Mouse (Mus musculus) limb, embryonic 14.5 days (tissue): Measurements from ENCODE around the gene Srp54a. TPM values are rescaled to one million over a fixed set of nuclear protein-coding genes. Genes with fewer than 3 reads are reported as not detected.

Source experiments
- ATAC-seq: fragments of 200-750 bp; cut with Nextera tagmentation; 2 replicates; pipeline ENCODE4 v1.8.0; 2017; ENCODE audit warnings: low read depth, moderate number of reproducible peaks, moderate TSS enrichment; ENCODE audit not compliant: low FRiP score
- DNase-seq: peaks from one replicate; pipeline ENCODE4 v3.0.0-alpha.2; 2015; ENCODE audit warnings: low spot score
- H3K27ac ChIP-seq: fragments of 300-500 bp; sonication (generic); replicated peaks from 2 replicates; pipeline ENCODE4 v1.5.1; 2014; ENCODE audit warnings: low read depth, mild to moderate bottlenecking, low read length, moderate library complexity, mixed read lengths
- H3K27me3 ChIP-seq: fragments of 300-500 bp; sonication (generic); 2 replicates; pipeline ENCODE4 v1.6.1; 2014; ENCODE audit warnings: low read length, mixed read lengths; ENCODE audit not compliant: control insufficient read depth, insufficient read depth
- H3K36me3 ChIP-seq: fragments of 300-500 bp; sonication (generic); 2 replicates; pipeline ENCODE4 v1.6.1; 2014; ENCODE audit warnings: mild to moderate bottlenecking, low read length, moderate library complexity, mixed read lengths; ENCODE audit not compliant: control insufficient read depth, insufficient read depth
- H3K4me1 ChIP-seq: fragments of 300-500 bp; sonication (generic); 2 replicates; pipeline ENCODE4 v1.6.1; 2014; ENCODE audit warnings: antibody characterized with exemption, low read length, mixed read lengths; ENCODE audit not compliant: control insufficient read depth, insufficient read depth
- H3K4me2 ChIP-seq: fragments of 300-500 bp; sonication (generic); replicated peaks from 2 replicates; pipeline ENCODE4 v1.6.1; 2014; ENCODE audit warnings: low read depth, mild to moderate bottlenecking, low read length, moderate library complexity; ENCODE audit not compliant: severe bottlenecking
- H3K4me3 ChIP-seq: fragments of 300-500 bp; sonication (generic); replicated peaks from 2 replicates; pipeline ENCODE4 v1.5.1; 2014; ENCODE audit warnings: low read length
- H3K9ac ChIP-seq: fragments of 300-500 bp; sonication (generic); 2 replicates; pipeline ENCODE4 v1.6.1; 2014; ENCODE audit warnings: mild to moderate bottlenecking, low read depth, low read length, moderate library complexity; ENCODE audit not compliant: severe bottlenecking
- H3K9me3 ChIP-seq: fragments of 300-500 bp; sonication (generic); 2 replicates; pipeline ENCODE4 v1.6.1; 2016; ENCODE audit warnings: low read length; ENCODE audit not compliant: control insufficient read depth
- POLR2A ChIP-seq: fragments of 200-500 bp; IDR thresholded peaks from 2 replicates; pipeline ENCODE4 v1.8.0; 2012; ENCODE audit warnings: inconsistent platforms, mild to moderate bottlenecking, moderate library complexity, borderline replicate concordance; ENCODE audit not compliant: insufficient read depth, insufficient read length; ENCODE audit errors: extremely low read depth
- WGBS: fragments of 180-500 bp; shearing (Covaris S2); extraction: QIAGEN DNeasy Blood & Tissue Kit; methylation state at CpG from one replicate; pipeline ENCODE4 v1.1.7; 2014; 5-methylcytosine and 5-hydroxymethylcytosine counted together
- polyA plus RNA-seq, 2 experiments: library from polyadenylated mRNA; depleted of rRNA in 1 of 2; stranded (reverse) in 1 of 2; unstranded in 1 of 2; fragments of >200 nt; fragmentation: Nextera tagmentation in 1 of 2; extraction: Ambion mirVana in 1 of 2; gene quantifications; 2 replicates each; pipeline versions ENCODE4 v1.2.1 to v1.2.3; 2012 to 2014

The Srp54a gene
- polyA plus RNA-seq, 2 experiments: 51.6 to 180 TPM

- no peaks in the 10 kb centered on the region for H3K9me3 ChIP-seq
- no peak overlapping the region for H3K9ac ChIP-seq
- no peaks in the 10 kb centered on the region for H3K4me1 ChIP-seq
- no peaks in the 10 kb centered on the region for H3K27me3 ChIP-seq
- no peak overlapping the region for H3K4me3 ChIP-seq
- 72% methylated on average over 2 of the region's 2 CpGs for WGBS
- ATAC-seq: no peak
- H3K4me2 ChIP-seq: no peak overlapping the region
- no peak for TF ChIP-seq POLR2A
- peaks cover 18% of the 10 kb centered on the region for H3K36me3 ChIP-seq
- no peak for DNase-seq
- H3K27ac ChIP-seq: no peak overlapping the region
Observed at GRCm38 (mm10) chr12:55054551-55055241, 25.4 kb upstream of the Srp54a start.

DNA sequence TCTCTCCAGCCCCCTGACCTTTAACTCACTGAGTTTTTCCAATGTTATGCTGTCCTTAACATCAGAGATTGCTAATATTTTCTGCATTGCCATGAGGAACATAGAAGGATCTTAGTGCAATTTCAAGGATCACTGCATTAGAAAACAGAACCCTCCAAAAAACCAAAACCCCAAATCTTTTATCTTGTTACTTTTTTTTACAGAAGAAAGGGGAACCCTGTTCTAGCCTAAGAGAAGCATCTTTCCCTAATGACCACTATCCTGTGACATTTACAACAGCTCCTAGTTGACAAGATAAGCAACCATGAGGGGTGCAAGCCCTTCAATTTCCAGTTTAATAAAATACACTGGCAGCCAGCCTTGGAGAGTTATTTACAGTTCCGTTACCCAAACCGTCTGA, 23.4 kb upstream of the Srp54a start:
- H3K4me3 ChIP-seq: no peak overlapping the region
- H3K36me3 ChIP-seq: peaks cover 21% of the 10 kb centered on the region
- no peak overlapping the region for H3K27ac ChIP-seq
- no peak overlapping the region for H3K4me2 ChIP-seq
- no peaks in the 10 kb centered on the region for H3K27me3 ChIP-seq
- no peaks in the 10 kb centered on the region for H3K4me1 ChIP-seq
- H3K9me3 ChIP-seq: no peaks in the 10 kb centered on the region
- 70% methylated on average over 2 of the region's 2 CpGs for WGBS
- DNase-seq (no peak), ATAC-seq (no peak)
- TF ChIP-seq POLR2A: no peak
- no peak overlapping the region for H3K9ac ChIP-seq

DNA sequence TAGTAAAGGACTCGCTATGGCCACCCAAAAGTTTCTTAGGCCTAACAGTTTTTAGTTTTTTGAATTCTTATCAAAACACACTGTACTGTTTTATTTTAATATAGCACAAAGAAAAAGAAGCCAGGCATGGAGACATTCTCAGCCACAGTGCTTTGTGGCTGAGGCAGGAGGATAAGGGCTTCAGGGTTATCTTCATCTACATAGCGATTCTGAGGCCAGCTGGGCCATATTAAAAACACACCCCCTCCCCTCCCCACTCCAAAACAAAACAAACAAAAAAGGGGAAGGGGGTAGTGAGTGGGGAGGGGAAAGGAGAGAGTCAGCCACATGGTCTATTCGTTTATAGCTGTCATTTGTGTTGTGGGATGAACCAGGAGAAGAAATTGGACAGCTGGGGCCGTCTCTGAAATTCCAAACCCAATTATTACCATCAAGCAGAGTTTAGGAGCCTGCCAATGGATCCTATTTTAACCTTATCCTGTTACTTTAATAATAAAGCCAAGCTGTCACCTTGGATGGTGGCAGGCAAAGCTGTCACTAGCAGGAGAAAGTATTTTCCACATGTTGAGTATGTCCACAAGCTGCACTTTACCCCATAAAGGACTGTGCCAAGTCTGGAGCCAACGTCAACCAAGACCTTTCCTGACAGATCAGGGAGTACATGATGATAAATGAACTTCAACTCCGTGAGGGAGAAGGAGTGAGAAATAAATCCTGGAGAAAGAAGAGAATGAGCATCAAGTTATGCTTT, 21.0 kb upstream of the Srp54a start:
- DNase-seq (no peak), ATAC-seq (no peak)
- Histone ChIP-seq H3K4me2 (no peak overlapping the region), H3K4me1 (no peaks in the 10 kb centered on the region), H3K9me3 (no peaks in the 10 kb centered on the region), H3K27me3 (no peaks in the 10 kb centered on the region), H3K4me3 (no peak overlapping the region), H3K9ac (no peak overlapping the region), H3K36me3 (peaks cover 15% of the 10 kb centered on the region), H3K27ac (no peak overlapping the region)
- 72% methylated on average over 6 of the region's 6 CpGs for WGBS
- no peak for TF ChIP-seq POLR2A

DNA sequence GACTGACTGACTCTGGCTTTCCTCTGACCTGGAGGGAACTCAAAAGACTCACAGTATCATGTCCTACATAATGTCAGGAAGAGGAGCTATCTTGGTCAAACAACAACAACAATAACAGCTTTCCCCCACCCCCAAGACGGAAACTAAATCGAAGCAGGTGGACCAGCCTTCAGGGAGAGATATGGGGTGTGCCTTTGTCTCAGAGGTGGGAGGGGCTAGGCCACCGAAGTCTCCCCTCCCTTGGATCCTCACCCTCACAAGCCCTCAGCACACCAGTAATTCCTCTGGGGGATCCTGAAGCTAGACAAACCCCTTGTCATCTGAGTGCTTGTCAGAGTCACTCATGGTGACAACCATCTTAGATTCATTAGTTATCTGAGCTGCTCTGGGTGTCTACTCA, 20.2 kb upstream of the Srp54a start:
- DNase-seq (no peak), ATAC-seq (no peak)
- 74% methylated on average over 3 of the region's 3 CpGs for WGBS
- no peak for TF ChIP-seq POLR2A
- no peak overlapping the region for H3K27ac ChIP-seq
- H3K9me3 ChIP-seq: no peaks in the 10 kb centered on the region
- peaks cover 14% of the 10 kb centered on the region for H3K36me3 ChIP-seq
- H3K9ac ChIP-seq: no peak overlapping the region
- no peak overlapping the region for H3K4me2 ChIP-seq
- no peaks in the 10 kb centered on the region for H3K4me1 ChIP-seq
- H3K27me3 ChIP-seq: no peaks in the 10 kb centered on the region
- no peak overlapping the region for H3K4me3 ChIP-seq

- Histone ChIP-seq H3K4me1 (no peaks in the 10 kb centered on the region), H3K9ac (no peak overlapping the region), H3K9me3 (no peaks in the 10 kb centered on the region), H3K4me2 (no peak overlapping the region), H3K36me3 (peaks cover 12% of the 10 kb centered on the region), H3K27ac (no peak overlapping the region), H3K27me3 (no peaks in the 10 kb centered on the region), H3K4me3 (no peak overlapping the region)
- no peak for ATAC-seq
- no peak for DNase-seq
- TF ChIP-seq POLR2A: no peak
- WGBS: 88% methylated on average over 6 of the region's 6 CpGs
Observed at GRCm38 (mm10) chr12:55060212-55060898, 19.7 kb upstream of the Srp54a start.
